Mouse (Mus musculus) lung, adult 2 months (tissue): ENCODE results near the gene Snf8.

ENCODE experiments used
- CTCF ChIP-seq: fragments of 200-500 bp; IDR thresholded peaks from 2 replicates; pipeline ENCODE4 v1.5.1; 2011; ENCODE audit warnings: mild to moderate bottlenecking, low read length, control low read depth; ENCODE audit not compliant: insufficient read depth
- POLR2A ChIP-seq: fragments of 200-500 bp; IDR thresholded peaks from 2 replicates; pipeline ENCODE4 v1.6.1; 2011; ENCODE audit warnings: low read depth, mild to moderate bottlenecking, control low read depth, low read length, borderline replicate concordance; ENCODE audit errors: extremely low read depth

DNA sequence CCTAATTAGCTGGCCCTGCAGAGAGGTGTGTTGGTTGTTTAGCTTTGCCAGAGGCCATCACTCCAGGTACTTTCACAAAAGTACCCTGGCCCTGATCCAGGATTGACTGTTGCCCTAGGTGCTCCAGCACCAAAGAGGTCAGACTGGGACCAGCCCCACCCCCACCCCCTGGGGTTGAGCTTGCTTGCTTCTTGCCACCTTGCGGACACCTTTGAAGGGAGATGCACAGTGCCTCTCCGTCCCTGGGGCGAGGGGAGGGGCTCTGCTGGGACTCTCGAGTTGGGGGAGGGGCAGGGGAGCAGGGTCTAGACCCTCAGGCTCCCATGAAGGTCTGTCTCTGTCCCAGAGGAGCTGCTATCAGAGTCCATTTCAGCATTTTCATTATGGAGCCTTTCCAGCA, 15.3 kb downstream of the Snf8 start:
- no peak for TF ChIP-seq CTCF
- TF ChIP-seq POLR2A, result no peak
